Mouse (Mus musculus) heart, postnatal 0 days (tissue): Measurements from ENCODE around the gene Olfr1102. TPM values are rescaled to one million over a fixed set of nuclear protein-coding genes. Genes with fewer than 3 reads are reported as not detected.

Source experiments
- ATAC-seq: fragments of 200-750 bp; cut with Nextera tagmentation; 2 replicates; pipeline ENCODE4 v1.8.0; 2017; ENCODE audit warnings: low read depth, moderate number of reproducible peaks, moderate library complexity; ENCODE audit not compliant: insufficient read depth
- DNase-seq: peaks from one replicate; pipeline ENCODE4 v3.0.0-alpha.2; 2016; ENCODE audit warnings: low spot score
- H3K27ac ChIP-seq: fragments of 300-500 bp; sonication (generic); 2 replicates; pipeline ENCODE4 v1.5.1; 2014; ENCODE audit warnings: low read depth, mild to moderate bottlenecking
- H3K27me3 ChIP-seq: fragments of 300-500 bp; sonication (generic); 2 replicates; pipeline ENCODE4 v1.6.1; 2014; ENCODE audit warnings: low read length, mixed read lengths; ENCODE audit not compliant: control insufficient read depth, insufficient read depth
- H3K36me3 ChIP-seq: fragments of 300-500 bp; sonication (generic); replicated peaks from 2 replicates; pipeline ENCODE4 v1.6.1; 2014; ENCODE audit warnings: low read length, mixed read lengths; ENCODE audit not compliant: control insufficient read depth, insufficient read depth
- H3K4me1 ChIP-seq: fragments of 300-500 bp; sonication (generic); 2 replicates; pipeline ENCODE4 v1.6.1; 2014; ENCODE audit warnings: antibody characterized with exemption; ENCODE audit not compliant: control insufficient read depth, insufficient read depth
- H3K4me2 ChIP-seq: fragments of 300-500 bp; sonication (generic); 2 replicates; pipeline ENCODE4 v1.6.1; 2014; ENCODE audit warnings: low read depth, mild to moderate bottlenecking, low read length, moderate library complexity
- H3K4me3 ChIP-seq: fragments of 300-500 bp; sonication (generic); 2 replicates; pipeline ENCODE4 v1.5.1; 2014; ENCODE audit warnings: low read depth, low read length
- H3K9ac ChIP-seq: fragments of 300-500 bp; sonication (generic); replicated peaks from 2 replicates; pipeline ENCODE4 v1.6.1; 2014; ENCODE audit warnings: low read depth, low read length, mixed read lengths
- H3K9me3 ChIP-seq: fragments of 300-500 bp; sonication (generic); replicated peaks from 2 replicates; pipeline ENCODE4 v1.6.1; 2016; ENCODE audit warnings: low read length; ENCODE audit not compliant: control insufficient read depth
- CTCF ChIP-seq: IDR thresholded peaks from 2 replicates; pipeline ENCODE4 v1.5.1; 2016; ENCODE audit warnings: antibody characterized with exemption, control low read depth, low read depth
- EP300 ChIP-seq: IDR thresholded peaks from 2 replicates; pipeline ENCODE4 v1.6.1; 2016; ENCODE audit warnings: antibody characterized with exemption, low read depth
- WGBS: fragments of 180-500 bp; shearing (Covaris S2); extraction: QIAGEN DNeasy Blood & Tissue Kit; methylation state at CpG from one replicate; pipeline ENCODE4 v1.1.7; 2014; 5-methylcytosine and 5-hydroxymethylcytosine counted together
- polyA plus RNA-seq: library from polyadenylated mRNA; unstranded; fragments of >200 nt; fragmentation: Nextera tagmentation; extraction: Ambion mirVana; gene quantifications from 2 replicates; pipeline ENCODE4 v1.2.1, GENCODE M21; 2015
- total RNA-seq: library from RNA; depleted of rRNA; stranded (reverse); fragments of >200 nt; gene quantifications from 2 replicates; pipeline ENCODE4 v1.2.3, GENCODE M21; 2014; ENCODE audit warnings: low replicate concordance; rRNA removed

The Olfr1102 gene
- total RNA-seq (not detected in 2 replicates), polyA plus RNA-seq (not detected in 2 replicates)

DNA sequence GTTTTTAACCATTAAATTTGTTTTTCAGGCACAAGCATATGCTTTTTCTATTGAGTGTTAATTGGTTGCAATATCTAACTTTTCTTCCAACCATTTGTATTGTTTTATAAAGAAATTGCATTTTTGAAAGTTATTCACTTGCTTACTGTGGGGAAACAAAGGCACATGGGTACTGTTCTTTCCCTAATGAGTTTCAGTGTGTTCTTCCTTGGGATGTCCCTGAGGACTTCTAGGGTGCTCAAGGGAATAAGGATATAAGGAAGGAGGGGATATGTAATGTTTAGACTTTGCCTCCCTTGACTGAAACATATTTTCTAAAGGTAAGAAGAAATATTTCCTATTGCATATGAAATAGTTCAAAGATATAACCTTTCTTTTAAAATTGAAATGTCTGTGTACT lies at the start of gene Olfr1102:
Gene Olfr1102 (plus strand): TSS at position 301 of the 400 bp plus-strand sequence.
- Histone ChIP-seq H3K4me2 (no peak within 1 kb of the TSS), H3K27ac (no peak within 1 kb of the TSS), H3K9ac (no peak within 1 kb of the TSS), H3K27me3 (no peaks in the 10 kb centered on the region), H3K36me3 (no peaks in the 10 kb centered on the region), H3K4me3 (no peak within 1 kb of the TSS), H3K4me1 (no peaks in the 10 kb centered on the region), H3K9me3 (no peaks in the 10 kb centered on the region)
- TF ChIP-seq EP300 (no peak), CTCF (no peak)
- ATAC-seq (no peak), DNase-seq (no peak)

DNA sequence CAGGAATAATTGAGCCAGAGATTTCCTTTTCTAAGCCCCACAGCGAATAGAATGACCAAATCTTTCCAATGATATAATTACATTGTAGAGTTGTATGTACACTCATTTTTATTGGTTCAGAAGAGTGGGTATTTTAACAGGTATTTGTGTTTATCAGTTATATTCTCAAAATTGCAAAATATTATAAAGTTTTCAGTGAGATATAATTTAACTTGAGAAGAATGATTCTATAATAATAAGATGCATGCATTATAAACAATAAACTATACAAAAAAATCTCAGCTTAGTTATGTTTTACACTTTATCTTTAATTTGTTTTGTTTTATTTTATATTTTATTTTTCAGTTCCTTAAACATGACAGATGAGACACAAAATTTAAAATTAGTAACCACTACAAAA lies 37.6 kb upstream of the Olfr1102 start, which contains the start of gene Olfr1099:
Gene Olfr1099 (minus strand): TSS at position 101 of the 400 bp plus-strand sequence.
- no peaks in the 10 kb centered on the region for H3K4me1 ChIP-seq
- H3K9me3 ChIP-seq = no peaks in the 10 kb centered on the region
- no peak within 1 kb of the TSS for H3K4me2 ChIP-seq
- H3K36me3 ChIP-seq = no peaks in the 10 kb centered on the region
- ATAC-seq (no peak), DNase-seq (no peak)
- H3K27ac ChIP-seq = no peak within 1 kb of the TSS
- no peak within 1 kb of the TSS for H3K9ac ChIP-seq
- 76% methylated on average over 1 of the region's 1 CpGs for whole genome bisulfite sequencing
- H3K4me3 ChIP-seq = no peak within 1 kb of the TSS
- TF ChIP-seq CTCF (no peak), EP300 (no peak)
- no peaks in the 10 kb centered on the region for H3K27me3 ChIP-seq

DNA sequence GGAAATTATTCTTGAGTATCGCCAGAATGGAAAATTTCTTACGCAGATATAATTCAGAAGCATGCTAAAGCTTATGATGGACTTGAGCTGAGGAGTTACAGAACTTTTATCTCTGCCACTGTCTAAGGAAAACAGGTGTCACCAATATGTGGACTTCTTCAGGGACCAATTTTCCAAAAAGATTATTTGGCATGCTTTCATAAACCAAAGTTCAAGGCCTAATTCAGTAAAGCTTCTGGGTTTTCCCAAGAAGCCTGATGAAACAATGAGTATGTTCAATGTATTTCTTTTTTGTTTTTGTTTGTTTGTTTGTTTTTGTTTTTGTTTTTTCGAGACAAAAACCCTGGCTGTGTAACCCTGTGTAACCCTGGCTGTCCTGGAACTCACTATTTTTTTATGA lies 18.3 kb upstream of the Olfr1102 start, which contains the start of gene Olfr1100:
Gene Olfr1100 (minus strand): TSS at position 101 of the 400 bp plus-strand sequence.
- Histone ChIP-seq H3K4me2 (no peak within 1 kb of the TSS), H3K36me3 (no peaks in the 10 kb centered on the region), H3K4me3 (no peak within 1 kb of the TSS), H3K9ac (no peak within 1 kb of the TSS), H3K27ac (no peak within 1 kb of the TSS), H3K27me3 (no peaks in the 10 kb centered on the region), H3K4me1 (no peaks in the 10 kb centered on the region), H3K9me3 (no peaks in the 10 kb centered on the region)
- DNase-seq (no peak), ATAC-seq (no peak)
- no peak for TF ChIP-seq CTCF
- 70% methylated on average over 3 of the region's 3 CpGs for WGBS

DNA sequence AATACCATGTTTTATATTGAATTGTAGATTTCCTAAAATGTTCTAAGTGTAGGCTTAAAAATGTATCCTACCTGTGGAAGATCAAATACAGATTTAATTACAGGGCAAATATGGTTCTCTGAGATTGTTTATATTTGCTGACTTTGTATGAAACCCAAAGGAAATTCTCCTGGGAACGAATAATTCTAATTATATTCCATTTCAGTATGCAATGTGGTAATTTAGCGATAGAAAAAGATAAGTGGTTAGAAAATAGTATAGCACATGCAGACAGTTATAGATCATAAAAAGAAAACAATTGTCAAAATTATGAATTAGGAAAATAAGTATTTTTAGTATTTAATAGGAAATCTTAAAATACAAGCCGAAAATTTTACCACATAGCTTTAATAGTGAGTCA lies 7.1 kb upstream of the Olfr1102 start, which contains the start of gene Olfr1101:
Gene Olfr1101 (minus strand): TSS at position 101 of the 400 bp plus-strand sequence.
- no peak for ATAC-seq
- Histone ChIP-seq H3K36me3 (no peaks in the 10 kb centered on the region), H3K4me3 (no peak within 1 kb of the TSS), H3K4me1 (no peaks in the 10 kb centered on the region), H3K9ac (no peak within 1 kb of the TSS), H3K27me3 (no peaks in the 10 kb centered on the region), H3K27ac (no peak within 1 kb of the TSS), H3K9me3 (no peaks in the 10 kb centered on the region), H3K4me2 (no peak within 1 kb of the TSS)
- no peak for DNase-seq
- WGBS = 58% methylated on average over 3 of the region's 3 CpGs
- no peak for TF ChIP-seq EP300
- no peak for TF ChIP-seq CTCF

DNA sequence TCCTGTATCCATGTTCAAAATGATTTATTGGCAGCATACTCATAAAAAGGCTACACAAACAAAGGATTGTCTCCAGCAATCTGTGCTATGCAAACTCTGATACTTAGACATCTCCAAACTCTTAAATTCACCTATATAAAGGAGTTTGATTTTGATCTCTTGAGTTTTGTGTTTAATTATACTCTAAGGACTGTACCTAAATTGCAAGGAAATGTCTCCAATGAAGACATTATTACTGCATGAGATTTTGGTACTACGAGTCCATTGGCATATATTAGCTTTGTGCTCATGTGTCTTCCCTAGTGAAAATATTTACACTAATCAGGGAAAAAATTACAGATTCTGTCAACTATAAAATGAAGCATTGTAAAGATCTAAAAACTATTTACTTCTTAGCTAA lies 28.8 kb downstream of the Olfr1102 start, which contains the start of gene Olfr1104:
Gene Olfr1104 (minus strand): TSS at position 101 of the 400 bp plus-strand sequence.
- no peak within 1 kb of the TSS for H3K4me2 ChIP-seq
- ATAC-seq (no peak), DNase-seq (no peak)
- WGBS = 73% methylated on average over 1 of the region's 1 CpGs
- H3K9ac ChIP-seq = no peak within 1 kb of the TSS
- no peaks in the 10 kb centered on the region for H3K9me3 ChIP-seq
- no peaks in the 10 kb centered on the region for H3K36me3 ChIP-seq
- no peaks in the 10 kb centered on the region for H3K4me1 ChIP-seq
- TF ChIP-seq CTCF = no peak
- TF ChIP-seq EP300 = no peak
- H3K27me3 ChIP-seq = no peaks in the 10 kb centered on the region
- H3K27ac ChIP-seq = no peak within 1 kb of the TSS
- no peak within 1 kb of the TSS for H3K4me3 ChIP-seq

DNA sequence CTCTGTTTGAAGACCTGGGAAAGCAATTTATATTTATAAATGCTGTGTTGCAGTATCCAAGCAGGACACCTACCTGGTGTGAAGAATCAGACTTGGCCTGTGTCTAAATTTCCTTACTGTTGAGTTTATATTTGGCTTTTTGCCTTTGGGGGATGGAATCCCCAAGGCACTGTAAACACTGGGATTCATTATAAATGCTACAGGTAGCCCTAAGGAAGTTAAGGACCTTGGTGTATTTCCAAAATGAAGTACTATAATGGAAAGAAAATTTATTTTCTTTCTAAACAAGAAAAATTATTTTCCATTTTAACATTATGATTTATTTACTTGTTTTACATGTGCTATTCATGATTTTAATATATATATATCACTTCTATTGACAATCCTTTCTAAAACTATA lies 38.2 kb downstream of the Olfr1102 start, which contains the start of gene Olfr1105:
Gene Olfr1105 (minus strand): TSS at position 101 of the 400 bp plus-strand sequence.
- Histone ChIP-seq H3K4me3 (no peak within 1 kb of the TSS), H3K9ac (no peak within 1 kb of the TSS), H3K27ac (no peak within 1 kb of the TSS), H3K4me2 (no peak within 1 kb of the TSS), H3K4me1 (no peaks in the 10 kb centered on the region), H3K27me3 (no peaks in the 10 kb centered on the region), H3K36me3 (no peaks in the 10 kb centered on the region), H3K9me3 (no peaks in the 10 kb centered on the region)
- no peak for DNase-seq
- TF ChIP-seq CTCF (no peak), EP300 (no peak)
- no peak for ATAC-seq
